In the genomic region with DNA sequence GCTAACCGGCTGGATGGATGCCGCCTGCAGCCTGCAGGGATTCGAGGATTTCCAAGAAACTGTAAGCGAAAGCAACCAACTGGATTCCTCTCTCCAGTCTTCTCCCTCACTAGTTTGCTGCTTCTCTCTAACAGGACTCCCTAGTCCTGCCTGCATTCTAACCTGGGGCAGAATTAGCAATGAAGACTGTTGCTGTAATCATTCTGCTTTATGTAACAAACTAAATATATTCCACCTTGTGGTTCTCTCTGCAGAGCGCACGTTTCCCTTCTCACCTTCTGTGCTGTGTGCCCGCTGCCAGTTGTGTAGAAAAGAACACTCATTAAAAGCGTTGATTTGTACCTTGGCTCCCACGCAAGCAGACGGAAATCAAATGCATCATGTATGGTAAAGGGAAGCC, we compare ENCODE assay signal across 18 mouse cellular contexts. TPM values are rescaled to one million over a fixed set of nuclear protein-coding genes. Genes with fewer than 3 reads are reported as not detected.
DNase-seq lines count a peak whose midpoint lies in the region; ATAC-seq lines count a peak whose summit lies in the region.
"Had no signal": no experiment of that assay in that cellular context is flagged by ENCODE, and none has a peak within 500 bp of the region (broad histone marks: within the 10 kb centered on the region; RNA-seq: fewer than 3 reads in every experiment).

No protein-coding gene starts in this region.

- DNase-seq in frontal cortex, postnatal 25 days (ENCODE audit: low spot score in 2 of 2): no peak
- DNase-seq in layer of hippocampus, adult 8-10 months (ENCODE audit: low spot score in 2 of 2): peak; percentile 25 to 42
- no peak for DNase-seq in layer of hippocampus, postnatal 10 days (ENCODE audit: low spot score in 2 of 2)
- peak; percentile 22 to 35 for DNase-seq in right cerebral cortex, adult 2 months (ENCODE audit: low spot score in 2 of 2)
- no peak for DNase-seq in right cerebral cortex, postnatal 14 days
- DNase-seq in telencephalon, adult 2 months (ENCODE audit: low read depth, low spot score): peak; percentile 41
- no peak for DNase-seq in retina, embryonic 14.5 days (ENCODE audit: low spot score)
- DNase-seq: adrenal gland, postnatal 10 days; cerebellum, adult 11-12 months; cerebellum, adult 9-10 months; cerebellum, postnatal 25 days; gastrocnemius, postnatal 14 days; heart, postnatal 10 days; heart, postnatal 4 days had no signal

- ATAC-seq in frontal cortex, adult (ENCODE audit: low TSS enrichment): peak; percentile 88
- ATAC-seq: forebrain, embryonic 15.5 days had no signal

RNA-seq across cellular contexts. Expression of a gene that starts 37.2 kb away (rescaled TPM):
- under 1 TPM; 0.12 to 0.49 (median 0.39) TPM for total RNA-seq in layer of hippocampus, adult 8-10 months (2022)
- total RNA-seq in layer of hippocampus, postnatal 10 days (2021): under 1 TPM; 0.53 to 0.83 TPM
- total RNA-seq: granulocyte monocyte progenitor cell, adult 5-6 weeks; MEL had no signal

Comparison
In these comparisons a context has a peak if more than half of its experiments do, and no peak if none do; other contexts are left out.
1. DNase-seq: peak in layer of hippocampus, adult 8-10 months (2 of 2), right cerebral cortex, adult 2 months (2 of 2) and telencephalon, adult 2 months (single experiment); none in frontal cortex, postnatal 25 days (0 of 2), layer of hippocampus, postnatal 10 days (0 of 2), right cerebral cortex, postnatal 14 days (single experiment) and retina, embryonic 14.5 days (single experiment).